Mouse (Mus musculus) G1E (cell line): ENCODE data around the gene Btbd11. TPM values are rescaled to one million over a fixed set of nuclear protein-coding genes. Genes with fewer than 3 reads are reported as not detected.

Experiments used
- ATAC-seq: 2 replicates; pipeline ENCODE4 v1.8.0; 2016; ENCODE audit warnings: mild to moderate bottlenecking; ENCODE audit not compliant: insufficient number of reproducible peaks, poor library complexity, low FRiP score, severe bottlenecking; ENCODE audit errors: extremely low read depth
- DNase-seq: peaks from one replicate; pipeline ENCODE4 v3.0.0; 2012; ENCODE audit warnings: low spot score
- H3K27me3 ChIP-seq: 2 replicates; pipeline ENCODE4 v1.6.1; 2012; ENCODE audit warnings: mild to moderate bottlenecking, low read length, inconsistent platforms; ENCODE audit not compliant: insufficient read depth
- H3K36me3 ChIP-seq: replicated peaks from 2 replicates; pipeline ENCODE3; 2012; ENCODE audit warnings: mild to moderate bottlenecking, inconsistent platforms
- H3K4me1 ChIP-seq: 2 replicates; pipeline ENCODE4 v1.6.1; 2012; ENCODE audit warnings: low read depth, low read length, inconsistent platforms, mixed read lengths; ENCODE audit not compliant: insufficient read depth
- H3K4me3 ChIP-seq: 2 replicates; pipeline ENCODE4 v1.5.1; 2012; ENCODE audit warnings: low read depth, mild to moderate bottlenecking, inconsistent platforms, low read length, moderate library complexity, mixed read lengths
- H3K9me3 ChIP-seq: replicated peaks from 2 replicates; pipeline ENCODE4 v1.6.1; 2012; ENCODE audit warnings: inconsistent platforms
- CTCF ChIP-seq: IDR thresholded peaks from 2 replicates; pipeline ENCODE4 v1.5.1; 2012; ENCODE audit warnings: low read depth, low read length, inconsistent platforms, mixed read lengths
- GATA1 ChIP-seq: IDR thresholded peaks from 2 replicates; pipeline ENCODE4 v1.6.1; 2012; ENCODE audit warnings: borderline replicate concordance, low read length, inconsistent platforms, mixed read lengths
- GATA2 ChIP-seq: IDR thresholded peaks from 2 replicates; pipeline ENCODE4 v1.6.1; 2012; ENCODE audit warnings: low read depth, low read length, inconsistent platforms, borderline replicate concordance
- POLR2AphosphoS5 ChIP-seq: IDR thresholded peaks from 2 replicates; pipeline ENCODE4 v1.6.1; 2012; ENCODE audit warnings: low read depth, low read length, inconsistent platforms; ENCODE audit not compliant: insufficient replicate concordance
- TAL1 ChIP-seq: conservative IDR thresholded peaks from 2 replicates; pipeline ENCODE4 v1.6.1; 2012; ENCODE audit warnings: low read depth, low read length, inconsistent platforms, mixed read lengths
- polyA plus RNA-seq: library from polyadenylated mRNA; stranded (reverse); fragments of >175 nt; gene quantifications from 2 replicates; pipeline ENCODE4 v1.2.3, GENCODE M21; 2012
- total RNA-seq, 2 experiments: library from RNA; stranded (forward) in 1 of 2; stranded (reverse) in 1 of 2; fragments of 200-1000 nt in 1 of 2; fragments of >200 nt in 1 of 2; fragmentation: Nextera tagmentation in 1 of 2; gene quantifications; 2 replicates each; pipeline ENCODE4 v1.2.3; 2014 to 2017

Gene Btbd11
- total and polyA plus RNA-seq, 3 experiments: 0.16 TPM; not detected in 2

DNA sequence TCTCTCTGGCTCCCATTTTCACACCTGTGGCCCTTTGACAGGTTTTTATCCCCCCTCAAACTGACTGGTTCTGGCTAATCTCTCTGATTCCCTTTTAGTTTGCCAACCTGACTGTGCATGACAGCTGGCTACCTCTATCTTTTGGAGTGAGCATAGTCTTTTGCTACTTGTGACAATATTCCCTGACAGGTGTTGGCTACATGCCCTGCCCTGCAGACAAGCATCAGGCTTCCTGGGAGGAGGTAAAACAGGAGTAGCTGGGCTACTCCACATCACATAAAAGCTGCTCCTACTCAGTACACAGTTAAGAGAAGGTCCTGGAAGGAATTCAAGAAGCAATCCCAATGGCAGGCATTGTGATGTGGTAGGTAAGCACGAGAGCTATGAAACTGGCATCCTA, 60.1 kb downstream of the Btbd11 start:
- ATAC-seq: no peak
- H3K27me3 ChIP-seq: no peaks in the 10 kb centered on the region
- no peak for DNase-seq
- H3K36me3 ChIP-seq: no peaks in the 10 kb centered on the region
- TF ChIP-seq GATA2 (no peak), GATA1 (no peak), TAL1 (no peak)
- peaks cover 71% of the 10 kb centered on the region for H3K9me3 ChIP-seq
- no peak overlapping the region for H3K4me3 ChIP-seq
- H3K4me1 ChIP-seq: no peaks in the 10 kb centered on the region

DNA sequence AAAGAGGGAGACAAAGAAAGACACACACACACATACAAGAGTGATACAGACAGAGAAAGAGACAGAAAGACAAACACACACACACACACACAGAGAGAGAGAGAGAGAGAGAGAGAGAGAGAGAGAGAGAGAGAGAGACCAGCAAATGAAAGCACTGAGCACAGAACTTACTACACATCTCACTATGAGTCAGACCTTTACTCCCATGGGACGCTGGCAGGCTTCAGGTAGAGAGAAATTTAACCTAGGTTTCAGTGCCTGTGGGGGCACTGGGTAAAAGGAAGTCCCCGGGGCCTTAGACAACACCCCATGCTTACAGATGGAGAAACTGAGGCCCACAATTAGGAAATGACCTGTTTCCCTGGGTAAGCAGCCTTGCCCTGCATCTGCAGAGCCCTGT, 61.3 kb downstream of the Btbd11 start:
- Histone ChIP-seq H3K27me3 (no peaks in the 10 kb centered on the region), H3K36me3 (no peaks in the 10 kb centered on the region), H3K4me1 (no peaks in the 10 kb centered on the region), H3K4me3 (no peak overlapping the region), H3K9me3 (peaks cover 77% of the 10 kb centered on the region)
- ATAC-seq (no peak), DNase-seq (no peak)
- TF ChIP-seq GATA1: no peak
- TF ChIP-seq CTCF: no peak
- TF ChIP-seq GATA2: no peak
- TF ChIP-seq POLR2AphosphoS5: no peak
- TF ChIP-seq TAL1: no peak

DNA sequence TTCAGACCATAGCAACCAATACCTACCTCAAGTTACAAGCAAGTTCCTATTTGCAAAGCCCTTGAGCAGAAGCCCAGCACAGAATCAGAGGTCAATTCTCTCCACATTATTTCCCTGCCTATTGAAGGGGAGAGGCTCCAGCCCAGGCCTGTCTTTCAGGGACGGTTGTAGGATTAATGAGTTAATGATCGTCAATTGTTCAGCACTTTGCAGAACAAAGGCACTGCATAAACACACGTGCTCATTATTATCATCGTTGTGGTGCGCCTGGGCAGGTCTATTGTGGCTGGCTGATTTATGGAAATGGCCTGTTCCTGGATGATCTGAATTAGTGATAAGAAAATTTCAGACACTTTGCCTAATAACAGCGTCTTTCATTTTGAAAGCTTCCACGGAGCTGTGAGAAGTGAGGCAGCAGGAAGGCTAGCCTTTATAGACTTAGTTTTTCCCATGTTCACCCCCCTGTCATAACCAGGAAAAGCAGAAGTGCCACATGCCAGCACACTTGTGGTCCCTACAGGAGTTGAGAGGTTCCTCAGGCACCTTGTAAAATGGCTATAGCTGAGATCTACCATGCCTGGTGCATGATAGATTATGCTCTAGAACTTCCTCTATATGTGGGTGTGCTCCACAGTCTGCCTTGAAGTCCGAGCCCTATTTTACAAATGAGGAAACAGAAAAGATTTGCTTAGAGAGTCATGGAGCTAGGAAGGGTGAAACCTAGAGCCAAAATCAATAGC, 65.2 kb downstream of the Btbd11 start:
- H3K27me3 ChIP-seq: no peaks in the 10 kb centered on the region
- TF ChIP-seq GATA2 (no peak), TAL1 (no peak)
- no peak for ATAC-seq
- H3K9me3 ChIP-seq: peaks cover 84% of the 10 kb centered on the region
- H3K4me3 ChIP-seq: no peak overlapping the region
- H3K4me1 ChIP-seq: no peaks in the 10 kb centered on the region
- no peaks in the 10 kb centered on the region for H3K36me3 ChIP-seq
- DNase-seq: no peak

DNA sequence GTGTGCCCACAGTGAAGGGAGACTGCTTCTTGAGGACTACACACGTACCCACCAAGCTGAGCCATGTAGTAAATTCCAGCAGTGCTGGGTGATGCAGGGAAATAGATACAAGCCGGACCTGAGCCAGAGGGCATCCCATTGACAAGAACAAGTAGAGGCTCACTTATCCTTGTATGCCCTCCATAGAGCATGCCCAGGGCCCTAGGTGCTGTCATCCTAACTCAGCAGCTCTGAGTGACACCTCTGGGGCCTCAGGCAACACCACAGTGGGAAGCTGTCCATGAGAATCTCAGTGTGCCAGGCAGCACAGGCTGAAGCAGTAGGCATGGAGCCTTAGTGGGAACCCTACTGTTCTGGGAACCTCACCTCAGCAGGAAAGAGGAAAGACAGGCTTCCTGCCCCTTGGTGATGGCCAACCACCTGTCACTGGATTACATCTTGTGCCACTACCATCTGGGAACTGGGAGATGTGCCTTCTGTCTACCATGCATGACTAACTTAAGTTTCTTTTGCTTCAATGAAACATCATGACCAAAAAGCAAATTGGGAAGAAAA, 66.7 kb downstream of the Btbd11 start:
- H3K4me1 ChIP-seq: no peaks in the 10 kb centered on the region
- no peak for ATAC-seq

DNA sequence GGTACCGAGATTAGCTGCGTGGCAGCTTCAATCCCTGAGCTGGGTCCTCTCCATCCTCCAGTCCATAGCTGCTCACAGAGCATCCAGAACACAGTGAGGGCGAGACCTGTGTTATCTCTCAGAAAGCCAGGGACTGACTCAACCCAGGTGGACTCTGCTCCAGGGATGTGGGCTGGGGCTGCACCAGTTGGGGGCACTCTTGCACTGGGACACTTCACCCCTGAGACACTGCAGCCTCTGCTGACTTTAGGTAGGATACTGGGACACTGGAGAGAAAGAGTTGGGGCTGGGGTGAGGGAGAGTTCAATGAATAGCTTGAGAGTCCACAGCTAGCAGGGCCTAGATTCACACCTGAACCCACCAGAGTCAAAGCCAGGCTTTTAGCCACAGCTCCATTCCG, 69.4 kb downstream of the Btbd11 start:
- ATAC-seq (no peak), DNase-seq (no peak)
- H3K4me1 ChIP-seq: no peaks in the 10 kb centered on the region
- H3K4me3 ChIP-seq: no peak overlapping the region; the same call in 1 of the 2 replicates
- H3K36me3 ChIP-seq: no peaks in the 10 kb centered on the region
- peaks cover 78% of the 10 kb centered on the region for H3K9me3 ChIP-seq
- H3K27me3 ChIP-seq: no peaks in the 10 kb centered on the region
- no peak for TF ChIP-seq TAL1
- no peak for TF ChIP-seq POLR2AphosphoS5
- TF ChIP-seq CTCF: no peak
- TF ChIP-seq GATA2: no peak
- no peak for TF ChIP-seq GATA1

More for the DNA sequence above, 66.7 kb downstream of the Btbd11 start:
- H3K4me3 ChIP-seq: no peak overlapping the region
- H3K36me3 ChIP-seq: no peaks in the 10 kb centered on the region
- DNase-seq: no peak
- TF ChIP-seq GATA2 (no peak), GATA1 (no peak), POLR2AphosphoS5 (no peak), CTCF (no peak), TAL1 (no peak)
- H3K27me3 ChIP-seq: no peaks in the 10 kb centered on the region
- H3K9me3 ChIP-seq: peaks cover 86% of the 10 kb centered on the region

DNA sequence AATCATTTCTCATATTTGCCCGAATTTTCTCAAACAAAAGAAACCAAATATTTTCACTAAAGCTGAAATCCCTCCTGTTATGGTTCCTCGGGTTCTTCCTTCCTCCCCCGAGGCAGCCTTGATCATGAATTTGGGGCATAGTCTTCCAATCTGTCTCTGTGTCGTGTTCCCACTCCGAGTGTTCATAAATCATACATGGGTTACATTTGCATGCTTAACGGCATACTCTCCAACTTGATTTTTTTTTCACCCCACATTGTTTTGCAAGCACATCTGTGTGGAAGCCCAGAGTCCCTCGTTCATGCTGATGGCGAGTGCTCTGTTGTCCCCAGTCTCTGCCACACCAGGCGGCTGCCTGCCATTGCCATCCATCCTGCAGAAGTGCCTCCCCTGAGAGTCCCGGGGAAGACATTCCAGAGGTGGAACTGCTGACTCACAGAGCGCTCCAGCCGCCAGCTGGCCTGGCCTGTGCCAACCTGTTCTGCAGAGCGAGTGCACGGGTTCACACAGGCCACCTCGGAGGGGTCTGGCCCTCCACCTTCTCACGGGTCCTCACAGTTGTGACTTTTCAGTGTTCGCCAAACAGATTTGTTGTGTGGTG, 72.2 kb downstream of the Btbd11 start:
- ATAC-seq (no peak), DNase-seq (no peak)
- TF ChIP-seq TAL1: no peak
- no peak for TF ChIP-seq POLR2AphosphoS5
- no peak for TF ChIP-seq CTCF
- no peak for TF ChIP-seq GATA1
- TF ChIP-seq GATA2: no peak
- no peaks in the 10 kb centered on the region for H3K27me3 ChIP-seq
- no peak overlapping the region; the same call in 1 of the 2 replicates for H3K4me3 ChIP-seq
- no peaks in the 10 kb centered on the region for H3K36me3 ChIP-seq
- H3K9me3 ChIP-seq: peaks cover 71% of the 10 kb centered on the region
- no peaks in the 10 kb centered on the region for H3K4me1 ChIP-seq
